Mouse (Mus musculus): ENCODE data around the gene Mapk9.

Mapk9 gene

DNA sequence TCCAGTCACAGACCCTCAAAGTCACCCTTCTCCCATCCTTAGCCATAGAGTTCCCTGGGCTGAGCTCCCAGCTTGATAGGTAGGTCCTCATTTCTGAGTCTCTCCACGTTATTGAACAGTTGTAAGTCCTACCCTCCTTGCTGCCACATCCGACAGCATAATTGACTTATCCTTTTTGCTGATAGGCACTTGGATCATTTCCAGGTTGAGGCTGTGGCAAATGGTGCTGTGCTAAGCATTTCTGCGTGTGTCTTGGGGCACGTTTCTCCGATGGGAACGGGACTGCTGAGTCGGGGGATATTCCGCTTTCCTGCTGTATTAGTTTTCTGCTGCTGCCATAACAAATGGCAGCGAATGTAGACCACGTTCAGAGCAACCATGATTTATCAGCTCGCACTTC, 47.3 kb downstream of the Mapk9 start:
- no peak for DNase-seq (ENCODE audit: low read depth, low spot score)

DNA sequence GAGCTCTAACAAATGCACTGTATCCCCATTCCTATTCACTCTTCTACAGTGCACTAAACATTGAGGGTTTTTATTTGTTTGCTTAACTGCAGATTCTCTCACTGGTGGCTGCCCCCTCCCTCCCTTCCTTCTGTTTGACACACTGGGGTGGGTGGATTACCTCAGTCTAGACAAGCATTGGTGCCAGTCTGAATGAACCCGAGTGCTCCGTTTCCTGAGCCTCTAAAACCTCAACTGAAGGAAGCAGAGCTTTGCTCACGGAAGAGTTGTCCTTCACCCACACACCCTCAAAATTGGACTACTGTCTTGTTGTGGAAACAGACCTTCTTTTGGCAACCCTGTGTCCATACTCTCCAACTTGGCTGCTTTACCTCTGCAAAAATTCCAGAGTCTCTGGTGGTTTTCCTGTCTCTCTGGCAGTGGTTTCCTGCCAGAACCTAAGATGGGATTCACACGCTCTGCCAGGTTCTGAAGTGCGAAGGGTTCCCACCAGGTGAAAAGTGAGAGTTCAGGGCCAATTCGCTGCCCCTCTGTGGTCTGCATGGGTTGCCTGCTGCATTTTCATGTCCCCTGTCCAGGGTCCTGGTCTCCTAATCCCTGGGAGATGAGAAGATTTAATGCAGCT, 49.5 kb downstream of the Mapk9 start:
- no peak for DNase-seq (ENCODE audit: low read depth, low spot score)

DNA sequence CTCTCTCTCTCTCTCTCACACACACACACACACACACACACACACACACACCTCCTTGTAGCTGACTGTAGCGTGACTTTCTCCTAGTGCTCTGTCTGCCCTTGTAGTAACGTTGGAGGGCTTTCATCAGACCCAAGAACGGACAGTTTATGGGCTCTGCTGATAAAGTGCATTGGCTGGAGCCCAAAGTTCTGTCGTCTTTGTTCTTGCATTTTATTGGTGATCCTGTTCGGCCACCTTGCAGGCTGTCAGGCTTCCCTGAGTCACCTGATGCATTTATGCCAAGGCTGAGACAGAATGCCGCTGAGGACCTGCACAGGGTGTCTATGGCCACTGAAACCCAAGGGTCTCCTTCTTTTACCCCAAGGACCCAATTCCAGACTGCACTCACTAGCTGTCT, 53.5 kb downstream of the Mapk9 start:
- DNase-seq (ENCODE audit: low read depth, low spot score) = no peak

DNA sequence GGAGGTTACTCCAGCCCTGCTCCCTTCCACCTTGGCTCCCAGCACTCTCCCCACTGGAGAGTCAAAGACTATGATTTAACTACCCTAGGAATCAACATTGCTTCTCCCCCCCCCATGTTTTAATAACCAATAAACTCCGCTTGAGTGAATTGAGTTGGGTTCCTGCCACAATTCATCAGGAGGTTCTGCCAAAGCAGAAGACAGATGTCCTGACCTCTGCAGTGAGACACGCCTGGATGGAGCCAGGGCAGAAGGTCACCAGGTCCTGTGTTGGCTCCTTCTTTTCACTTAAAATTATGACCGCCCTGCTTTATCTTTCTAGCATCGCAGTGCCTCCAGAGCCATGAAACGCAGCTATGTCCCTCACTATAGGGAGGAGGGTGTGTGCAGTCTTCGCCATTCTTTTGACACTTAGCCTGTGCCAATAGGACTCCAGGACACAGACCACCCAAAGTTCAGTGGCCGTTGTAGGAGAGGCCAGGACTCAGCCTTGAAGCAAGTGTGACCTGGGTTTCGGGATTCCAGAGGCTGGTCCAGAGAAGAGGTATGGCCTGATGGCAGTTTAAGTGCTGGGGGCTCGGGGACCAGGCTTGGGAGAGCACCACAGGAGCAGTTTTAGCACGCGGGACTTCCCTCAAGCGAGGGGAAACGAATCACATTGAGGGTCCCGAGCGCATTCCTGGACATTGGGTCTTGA, 54.6 kb downstream of the Mapk9 start:
- no peak for DNase-seq (ENCODE audit: low read depth, low spot score)

DNA sequence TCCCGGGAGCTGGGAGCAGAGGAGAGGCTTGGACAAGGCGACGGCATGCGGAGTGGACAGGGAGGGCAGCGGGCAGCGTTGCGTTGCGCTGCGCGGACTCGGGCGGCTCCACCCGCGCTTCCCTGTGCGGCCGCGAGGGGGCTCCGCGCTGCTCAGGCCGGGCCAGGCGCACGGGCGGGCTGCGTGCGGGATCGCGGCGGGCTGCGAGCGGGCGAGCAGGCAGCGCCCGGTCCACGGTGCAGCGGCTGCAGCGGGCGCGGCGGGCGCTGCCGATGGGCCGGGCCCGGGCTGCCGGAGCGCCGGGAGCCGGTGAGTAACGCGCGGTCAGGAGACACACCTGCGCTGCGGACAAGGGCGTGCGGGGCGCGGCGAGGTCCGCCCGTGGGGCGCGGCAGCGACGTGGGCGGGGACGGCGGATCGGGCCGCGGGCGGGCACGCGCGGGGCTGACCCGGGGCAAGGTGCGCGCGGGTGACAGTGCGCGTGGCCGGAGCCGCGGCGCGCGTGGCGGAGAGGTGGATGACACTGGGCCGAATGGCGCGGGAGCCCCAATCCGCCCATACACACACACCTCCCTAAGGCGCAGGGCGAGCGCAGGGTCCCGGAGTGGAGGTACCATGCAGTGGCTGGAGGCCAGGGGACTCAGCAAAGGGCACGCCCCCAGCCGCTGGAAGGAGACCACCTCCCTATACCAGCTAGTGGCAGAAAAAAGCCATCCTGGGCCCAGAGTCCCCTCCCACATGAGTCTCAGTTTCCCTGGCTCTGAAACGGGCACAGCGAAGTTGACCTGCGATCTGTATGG, 55.3 kb downstream of the Mapk9 start, which contains the start of gene Rasgef1c:
Gene Rasgef1c (plus strand): TSS at position 177 of the 800 bp plus-strand sequence.
- peak; percentile 65 for DNase-seq (ENCODE audit: low read depth, low spot score)

DNA sequence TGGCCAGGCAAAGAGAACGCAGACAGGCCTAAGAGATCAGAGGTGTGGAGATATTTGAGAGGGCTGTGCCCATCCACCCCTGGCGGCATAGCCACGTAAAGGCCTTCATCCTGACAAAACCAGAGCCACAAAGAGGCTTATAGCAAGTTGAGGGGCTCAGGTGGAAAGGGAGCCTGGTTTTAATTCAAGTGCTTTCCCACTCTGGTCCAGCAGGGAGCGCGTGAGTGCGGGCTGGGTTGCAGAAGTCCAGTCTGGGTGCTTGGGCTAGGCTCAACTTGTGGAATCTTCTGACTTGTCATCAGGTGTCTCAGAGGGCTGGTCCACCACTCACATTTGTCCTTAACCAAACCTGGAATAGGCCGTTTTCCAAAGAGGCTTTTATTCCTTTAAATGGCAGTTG, 56.8 kb downstream of the Mapk9 start:
- peak; percentile 50 for DNase-seq (ENCODE audit: low read depth, low spot score)

DNA sequence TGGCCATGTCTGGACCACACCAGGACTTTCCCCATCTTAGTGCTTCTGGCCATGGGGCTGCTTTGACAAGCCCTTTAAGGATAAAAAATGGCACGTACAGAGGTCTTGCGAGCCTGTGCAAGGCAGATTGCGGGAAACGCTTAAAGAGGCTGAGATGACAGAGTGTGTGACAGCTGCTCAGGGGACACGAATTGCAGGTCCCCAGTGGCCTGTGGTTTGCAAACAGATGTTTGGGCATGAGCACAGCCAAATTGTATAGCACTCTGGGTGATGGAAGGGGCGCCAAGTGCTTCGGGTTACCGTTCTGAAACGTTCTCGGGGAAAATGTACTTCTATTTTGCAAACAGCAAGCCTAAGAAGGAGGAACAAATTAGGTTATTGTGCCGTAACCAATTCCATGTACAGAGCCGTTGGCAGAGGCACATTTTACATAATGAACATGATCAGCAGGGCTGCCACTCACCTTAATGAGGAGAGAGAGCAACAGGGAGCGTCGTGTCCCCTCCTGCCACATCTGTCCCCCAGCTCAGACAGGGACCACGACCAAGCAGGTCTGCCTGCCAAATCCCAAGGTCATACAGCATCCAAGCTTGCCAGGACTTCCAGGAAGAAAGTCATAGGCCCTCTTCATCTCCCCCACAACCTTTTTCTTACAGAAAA, 72.1 kb downstream of the Mapk9 start:
- no peak for DNase-seq (ENCODE audit: low read depth, low spot score)

DNA sequence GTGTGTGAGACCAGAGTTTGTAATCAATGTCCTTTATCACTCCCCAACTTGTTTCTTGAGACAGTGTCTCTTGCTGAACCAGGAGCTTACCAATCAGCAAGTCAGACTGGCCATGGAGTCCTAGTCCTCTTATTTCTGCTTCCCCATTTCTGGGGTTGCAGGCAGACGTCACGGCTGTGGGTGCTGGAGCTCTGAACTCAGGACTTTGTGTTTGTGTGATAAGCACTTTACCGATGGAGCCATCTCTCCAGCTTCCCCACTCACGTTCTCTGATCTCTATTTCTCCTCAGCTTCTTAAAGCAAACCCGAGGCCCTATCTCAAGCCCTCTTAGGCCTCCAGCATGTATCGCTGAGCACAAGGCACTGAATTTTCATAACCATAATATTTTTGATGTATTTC, 72.8 kb downstream of the Mapk9 start:
- DNase-seq (ENCODE audit: low read depth, low spot score) = no peak

DNA sequence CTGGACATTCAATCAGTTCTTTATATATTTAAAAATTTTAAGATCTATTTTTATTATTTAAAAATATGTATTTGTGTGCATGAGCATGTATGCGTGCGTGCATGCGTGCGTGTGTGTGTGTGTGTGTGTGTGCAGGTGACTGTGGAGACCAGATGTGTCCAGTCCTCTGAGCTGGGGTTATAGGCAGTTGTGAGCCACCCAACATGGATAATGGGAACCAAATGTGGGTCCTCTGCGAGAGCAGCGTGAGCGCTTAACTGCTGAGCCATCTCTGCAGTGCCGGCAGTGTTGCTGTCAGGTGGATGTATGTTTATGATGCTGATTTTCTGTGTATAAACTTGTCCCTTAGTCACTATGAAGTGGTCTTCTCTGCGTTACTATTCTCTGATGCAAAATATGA, 77.0 kb downstream of the Mapk9 start:
- DNase-seq (ENCODE audit: low read depth, low spot score) = no peak

DNA sequence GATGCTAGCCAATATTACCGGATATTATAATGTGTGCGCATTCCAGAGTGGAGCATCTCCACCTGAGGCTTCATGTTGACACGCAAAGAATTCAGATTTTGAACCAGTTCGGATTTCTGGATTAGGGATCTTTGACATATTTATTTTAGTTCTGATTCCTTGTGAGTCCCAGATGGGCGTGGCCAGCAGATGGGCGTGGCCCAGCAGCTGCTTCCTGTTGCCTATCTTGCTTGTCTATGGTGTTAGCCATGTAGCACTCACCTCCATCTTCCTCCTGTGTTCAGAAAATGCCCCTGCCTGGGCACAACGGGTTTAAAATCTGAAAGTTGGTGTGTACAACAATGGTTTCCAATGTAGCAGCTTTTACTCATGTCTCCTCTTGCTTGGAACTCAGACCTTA, 79.6 kb downstream of the Mapk9 start:
- DNase-seq (ENCODE audit: low read depth, low spot score) = no peak

DNA sequence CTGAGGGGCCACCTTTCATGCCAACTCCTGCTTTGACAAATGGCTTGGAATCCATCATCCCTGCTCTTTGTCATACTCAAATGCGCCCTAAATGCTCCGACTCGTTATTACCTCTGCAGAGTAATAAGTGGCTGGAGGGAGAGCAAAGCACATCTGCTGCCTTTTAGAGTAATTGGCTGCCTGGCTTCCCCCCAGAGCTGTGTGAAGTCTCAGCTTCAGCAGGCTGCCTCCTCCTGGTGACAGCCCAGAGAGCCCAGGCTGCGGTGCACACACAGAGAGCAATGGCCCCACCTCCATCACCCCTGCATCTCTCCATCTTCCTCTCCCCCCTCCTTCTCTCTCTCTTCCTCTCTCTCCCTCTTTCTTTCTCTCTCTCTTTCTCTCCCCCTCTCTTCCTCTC, 80.6 kb downstream of the Mapk9 start:
- DNase-seq (ENCODE audit: low read depth, low spot score) = no peak

DNA sequence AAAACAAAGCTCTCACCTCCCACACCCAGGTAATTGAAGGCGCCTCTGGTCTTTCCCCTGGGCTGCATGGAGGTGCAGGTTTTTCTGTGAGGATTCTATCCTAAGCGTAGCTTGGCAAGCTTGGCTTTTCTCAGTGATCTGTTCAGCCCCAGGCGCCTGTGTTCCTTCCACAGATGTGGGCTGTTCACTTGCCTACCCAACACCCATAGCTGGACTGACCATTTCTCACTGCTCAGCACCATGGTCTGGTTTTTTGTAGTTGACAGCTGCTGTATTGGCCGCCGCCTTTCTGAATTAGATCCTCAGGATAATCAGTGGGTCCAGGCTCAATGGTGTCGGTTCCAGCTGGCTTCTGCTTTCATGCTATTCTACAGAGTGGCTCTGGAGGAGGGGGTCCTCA, 81.1 kb downstream of the Mapk9 start:
- no peak for DNase-seq (ENCODE audit: low read depth, low spot score)

DNA sequence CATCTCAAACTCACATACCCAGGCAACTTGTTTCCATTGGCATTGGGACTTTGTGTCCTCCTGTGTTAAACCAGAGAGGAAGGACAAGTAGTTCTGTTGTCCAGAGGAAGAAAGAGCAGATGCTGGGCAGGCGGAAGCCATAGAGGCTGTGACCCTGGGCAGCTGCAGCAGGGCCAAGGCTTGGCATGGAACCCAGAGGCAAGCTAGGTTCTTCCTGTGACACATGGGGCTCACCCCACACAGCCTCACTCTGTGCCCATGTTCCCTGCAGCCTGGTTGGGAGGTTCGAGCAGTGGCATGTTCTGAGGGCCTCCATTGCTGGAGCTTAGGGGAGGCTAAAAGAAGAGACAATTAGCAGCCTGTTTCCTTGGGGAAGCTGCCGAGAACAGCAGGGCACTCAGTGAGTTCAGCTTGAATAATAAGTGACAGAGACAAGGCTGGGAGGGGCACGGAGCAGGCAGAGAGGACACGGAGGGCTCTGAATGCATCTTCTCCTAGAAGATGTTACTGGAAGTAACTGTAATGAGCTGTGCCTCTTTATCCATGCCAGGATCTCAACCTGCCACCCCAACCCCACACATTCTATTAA, 84.6 kb downstream of the Mapk9 start:
- DNase-seq (ENCODE audit: low read depth, low spot score) = no peak

DNA sequence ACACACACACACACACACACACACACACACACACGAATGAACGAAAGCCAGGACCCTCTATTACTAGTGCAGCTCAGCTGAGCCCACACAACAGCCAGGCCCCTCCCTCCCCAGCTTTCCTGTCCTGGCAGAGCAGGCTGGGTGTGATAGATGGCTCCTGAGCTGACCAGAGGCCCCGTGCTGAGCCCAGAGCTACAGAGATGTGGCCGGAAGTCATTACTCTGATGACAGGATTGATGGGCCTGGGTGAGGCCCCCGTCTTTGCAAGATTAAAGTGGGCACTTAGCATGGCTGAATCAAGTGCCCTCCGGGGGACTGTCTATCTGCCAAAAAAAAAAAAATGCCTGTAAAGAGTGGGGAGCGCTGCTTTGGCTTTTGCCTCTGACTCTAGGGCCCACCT, 85.3 kb downstream of the Mapk9 start:
- no peak for DNase-seq (ENCODE audit: low read depth, low spot score)

DNA sequence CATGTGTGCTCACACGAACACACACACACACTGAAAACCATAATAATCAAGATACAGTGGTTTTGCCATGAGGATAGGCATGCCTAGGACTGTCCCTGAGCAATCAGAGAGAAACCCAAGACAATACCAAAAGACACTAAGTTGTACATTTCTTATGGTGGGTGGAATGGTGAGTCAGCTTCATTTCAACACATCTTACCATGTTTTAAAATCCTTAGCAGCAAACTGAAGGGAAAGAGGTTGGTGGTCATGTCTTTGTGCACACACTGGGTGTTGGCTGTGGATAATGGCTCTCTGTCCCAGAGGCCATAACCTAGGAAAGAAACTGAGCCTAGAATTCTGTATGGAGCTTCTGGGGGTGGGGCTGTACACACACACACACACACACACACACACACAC, 87.3 kb downstream of the Mapk9 start:
- no peak for DNase-seq (ENCODE audit: low read depth, low spot score)

DNA sequence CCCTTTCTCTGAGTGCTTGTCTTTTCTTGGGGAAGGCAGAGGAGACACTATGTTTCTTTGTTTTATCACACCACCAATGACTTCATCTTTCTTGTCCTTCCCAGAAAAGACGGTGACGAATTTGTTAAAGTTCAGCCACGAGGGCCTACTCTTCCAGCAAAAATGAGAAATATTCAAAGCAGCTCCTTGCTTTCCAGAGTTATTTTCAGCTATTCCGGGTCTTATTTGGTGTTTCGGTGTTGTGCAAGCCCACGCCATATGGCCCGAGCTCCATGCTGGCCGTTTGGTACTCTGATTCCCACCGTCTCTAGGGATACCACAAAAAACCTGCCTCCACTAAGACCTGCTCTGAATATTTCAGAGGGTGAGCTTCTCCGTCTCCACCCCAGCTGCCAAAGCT, 87.8 kb downstream of the Mapk9 start:
- no peak for DNase-seq (ENCODE audit: low read depth, low spot score)

All from retina, postnatal 7 days (tissue).